Mouse (Mus musculus) midbrain, embryonic 10.5 days (tissue): ENCODE data around the gene Trim30a. TPM values are rescaled to one million over a fixed set of nuclear protein-coding genes. Genes with fewer than 3 reads are reported as not detected.
"Not testable (repeated sequence)": the region's sequence is repeated elsewhere in the genome, so short reads cannot be mapped to it uniquely, and the experiment has no call there.

Source experiments
- DNase-seq: peaks from one replicate; pipeline ENCODE4 v3.0.0-alpha.2; 2017; ENCODE audit warnings: low spot score
- H3K27ac ChIP-seq: fragments of 300-500 bp; sonication (generic); replicated peaks from 2 replicates; pipeline ENCODE4 v1.5.1; 2016; ENCODE audit warnings: mild to moderate bottlenecking
- H3K27me3 ChIP-seq: fragments of 300-500 bp; sonication (generic); 2 replicates; pipeline ENCODE4 v1.6.1; 2016; ENCODE audit warnings: low read depth, mild to moderate bottlenecking; ENCODE audit not compliant: poor library complexity, severe bottlenecking
- H3K36me3 ChIP-seq: fragments of 300-500 bp; sonication (generic); 2 replicates; pipeline ENCODE4 v1.6.1; 2016; ENCODE audit warnings: mild to moderate bottlenecking, moderate library complexity
- H3K4me1 ChIP-seq: fragments of 300-500 bp; sonication (generic); 2 replicates; pipeline ENCODE4 v1.6.1; 2016
- H3K4me3 ChIP-seq: fragments of 300-500 bp; sonication (generic); 2 replicates; pipeline ENCODE4 v1.5.1; 2016; ENCODE audit warnings: mild to moderate bottlenecking, moderate library complexity
- H3K9me3 ChIP-seq: fragments of 300-500 bp; sonication (generic); replicated peaks from 2 replicates; pipeline ENCODE4 v1.6.1; 2016; ENCODE audit warnings: mild to moderate bottlenecking
- WGBS: fragments of 180-500 bp; shearing (Covaris S2); methylation state at CpG from one replicate; pipeline ENCODE4 v1.1.7; 2016; 5-methylcytosine and 5-hydroxymethylcytosine counted together
- polyA plus RNA-seq: library from polyadenylated mRNA; unstranded; fragments of >200 nt; fragmentation: Nextera tagmentation; extraction: Ambion mirVana; gene quantifications from 2 replicates; pipeline ENCODE4 v1.2.1, GENCODE M21; 2016

Trim30a gene
- 0.30 and 0.51 TPM in 2 replicates for polyA plus RNA-seq

DNA sequence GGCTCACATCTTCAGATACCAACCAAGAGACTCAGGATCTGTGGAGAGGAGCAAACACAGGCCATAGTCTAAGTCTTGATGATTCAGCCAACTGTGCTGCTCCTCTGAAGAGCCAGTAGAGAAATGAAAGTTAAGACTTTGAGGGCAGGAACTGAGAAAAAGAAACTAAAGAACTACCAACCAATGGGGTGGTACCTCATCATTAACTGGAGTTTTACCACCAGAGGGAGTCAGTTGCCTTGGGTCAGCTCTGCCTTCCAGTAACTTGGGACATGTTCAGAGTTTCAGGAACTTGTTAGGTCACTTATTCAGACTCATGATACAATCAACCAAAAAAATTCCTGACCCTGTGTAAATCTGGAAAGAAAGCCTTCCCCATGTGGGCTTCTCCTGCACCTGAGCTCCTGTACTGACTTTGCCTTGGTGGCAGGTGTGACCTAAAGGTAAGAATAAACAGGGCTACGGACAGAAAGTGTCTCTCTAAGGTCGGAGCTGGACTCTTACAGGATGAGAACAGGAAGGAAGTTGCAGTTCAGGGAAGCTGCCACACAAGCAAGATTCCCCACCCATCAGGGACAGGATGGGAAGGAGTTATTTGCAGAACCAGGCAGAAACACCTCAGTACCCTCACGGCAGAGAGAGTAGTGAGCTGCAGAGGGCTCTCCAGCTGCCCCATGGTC is at the start of gene Trim30a:
Trim30a (minus strand) TSS at position 129 of the 680 bp plus-strand sequence.
- Histone ChIP-seq H3K27me3 (no peaks in the 10 kb centered on the region), H3K4me1 (no peaks in the 10 kb centered on the region), H3K27ac (no peak within 1 kb of the TSS), H3K4me3 (no peak within 1 kb of the TSS), H3K36me3 (no peaks in the 10 kb centered on the region), H3K9me3 (no peaks in the 10 kb centered on the region)
- DNase-seq = no peak
- WGBS = 85% methylated on average over 3 of the region's 3 CpGs

DNA sequence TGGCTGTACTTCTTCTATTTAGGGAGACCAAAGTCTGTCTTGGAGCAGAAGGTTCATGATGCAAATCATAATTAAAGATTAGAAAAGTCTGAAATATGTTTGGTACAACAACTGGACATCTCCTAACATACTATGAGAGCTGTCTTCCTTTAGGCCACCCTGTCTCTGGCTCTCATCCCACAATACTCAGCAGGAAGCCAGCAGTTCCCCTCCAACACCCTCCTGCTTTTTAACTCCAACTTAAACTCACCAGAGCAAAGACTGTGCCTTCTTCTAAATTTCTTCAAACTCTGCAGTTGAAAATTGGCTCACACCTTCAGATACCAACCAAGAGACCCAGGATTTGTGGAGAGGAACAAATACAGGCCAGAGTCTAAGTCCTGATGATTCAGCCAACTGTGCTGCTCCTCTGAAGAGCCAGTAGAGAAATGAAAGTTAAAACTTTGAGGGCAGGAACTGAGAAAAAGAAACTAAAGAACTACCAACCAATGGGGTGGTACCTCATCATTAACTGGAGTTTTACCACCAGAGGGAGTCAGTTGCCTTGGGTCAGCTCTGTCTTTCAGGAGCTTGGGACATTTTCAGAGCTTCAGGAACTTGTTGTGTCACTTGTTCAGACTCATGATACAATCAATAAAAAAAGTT is 42.5 kb upstream of the Trim30a start, which contains the start of gene Trim30d:
Trim30d (minus strand) TSS at position 429 of the 645 bp plus-strand sequence.
- H3K4me3 ChIP-seq, H3K4me1 ChIP-seq, H3K27me3 ChIP-seq, H3K27ac ChIP-seq, DNase-seq, H3K9me3 ChIP-seq, H3K36me3 ChIP-seq: not testable (repeated sequence)

DNA sequence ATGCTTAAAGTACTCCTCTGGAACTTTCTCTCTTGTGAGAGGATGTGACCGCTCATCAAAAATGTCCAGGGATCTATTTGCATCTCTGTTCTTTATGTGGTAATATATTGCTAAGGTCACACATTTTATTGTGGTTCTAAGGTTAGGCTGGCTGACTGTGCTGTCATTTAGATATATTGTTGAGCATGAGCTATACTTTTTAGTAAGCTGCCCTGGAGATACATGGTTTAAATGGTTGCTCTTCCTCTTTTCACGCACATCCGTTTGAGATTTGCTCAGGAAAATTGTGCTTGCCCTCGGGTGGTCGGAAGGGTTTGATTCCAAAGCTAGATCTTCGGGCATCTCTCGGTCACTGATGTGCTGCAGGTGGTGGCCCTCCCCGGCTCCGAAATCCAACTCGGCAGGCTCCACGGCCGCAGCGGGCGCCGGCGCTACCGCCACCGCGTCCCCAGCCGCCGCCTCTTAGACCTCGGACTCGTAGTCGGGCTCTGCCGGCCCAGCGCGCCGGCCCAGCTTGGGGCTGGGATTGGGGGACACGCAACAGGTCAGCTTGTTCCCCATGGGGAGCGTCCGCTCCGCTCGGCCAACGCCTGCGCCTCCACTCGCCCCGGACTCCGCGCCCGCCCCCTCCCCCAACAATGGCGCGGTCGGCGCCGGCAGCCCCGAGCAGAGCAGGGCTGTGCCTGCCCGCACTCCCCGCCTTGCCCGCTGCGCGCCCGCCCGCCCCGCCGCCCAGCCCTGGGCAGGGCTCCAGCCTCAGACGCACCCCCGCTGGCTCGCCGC is 36.8 kb upstream of the Trim30a start:
- peaks cover 9% of the 10 kb centered on the region; the same call in 1 of the 2 replicates for H3K27me3 ChIP-seq
- 0 out of 2 replicates have a peak, but pooled peaks cover 4% of the 10 kb centered on the region for H3K4me1 ChIP-seq
- H3K27ac ChIP-seq = peak overlapping the region; percentile 80
- no peaks in the 10 kb centered on the region for H3K36me3 ChIP-seq
- 0 out of 2 replicates have a peak, but pooled peaks cover 3% of the 10 kb centered on the region for H3K9me3 ChIP-seq
- 2% methylated on average over 59 of the region's 59 CpGs for WGBS
- peak; percentile 65 for DNase-seq
- H3K4me3 ChIP-seq = peak overlapping the region; percentile 63

DNA sequence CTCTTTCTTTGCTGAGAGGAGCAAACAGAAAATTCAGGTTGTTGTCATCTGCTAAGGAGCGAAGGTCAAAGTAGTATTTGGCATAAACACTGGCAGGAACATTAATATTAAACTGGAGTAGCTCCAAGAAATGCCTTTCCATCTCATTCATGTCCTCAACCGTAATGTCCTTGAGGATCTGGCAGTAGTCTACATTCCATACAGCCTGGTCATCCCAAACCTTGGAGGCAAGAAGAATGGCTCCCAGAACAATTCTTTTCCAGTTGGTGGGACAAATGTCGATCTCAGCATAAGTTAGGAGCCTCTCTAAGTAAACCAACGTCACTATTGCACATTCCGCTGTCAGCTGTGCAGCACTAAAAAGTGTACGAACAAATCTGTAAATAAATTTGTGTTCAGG is 36.2 kb upstream of the Trim30a start:
- WGBS = 81% methylated on average over 6 of the region's 6 CpGs

DNA sequence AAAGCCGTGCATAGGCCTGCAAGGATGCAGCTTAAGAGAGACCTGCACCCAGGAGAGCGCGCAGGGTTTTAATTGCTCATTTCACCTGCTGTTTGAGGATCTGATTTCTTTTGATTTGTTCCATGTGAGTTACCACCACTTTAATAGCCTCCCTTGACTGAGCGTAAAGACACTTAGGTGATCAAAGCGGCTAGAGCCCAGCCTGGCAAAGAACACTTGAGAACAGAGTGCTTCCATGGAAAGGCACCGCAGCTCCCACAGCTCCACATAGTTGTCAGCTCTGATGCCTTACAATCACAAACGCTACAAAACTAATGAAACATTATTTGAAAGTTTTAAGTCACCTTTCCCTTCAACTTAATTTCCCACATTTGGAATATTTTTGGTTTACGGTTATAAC is 34.5 kb upstream of the Trim30a start:
- not testable (repeated sequence) for H3K27ac ChIP-seq, H3K4me3 ChIP-seq, H3K4me1 ChIP-seq, H3K9me3 ChIP-seq, H3K27me3 ChIP-seq, H3K36me3 ChIP-seq, DNase-seq
- 74% methylated on average over 7 of the region's 8 CpGs for WGBS

More for the DNA sequence above, 36.2 kb upstream of the Trim30a start:
- H3K9me3 ChIP-seq, H3K27me3 ChIP-seq, DNase-seq, H3K27ac ChIP-seq, H3K4me1 ChIP-seq, H3K36me3 ChIP-seq, H3K4me3 ChIP-seq: not testable (repeated sequence)

DNA sequence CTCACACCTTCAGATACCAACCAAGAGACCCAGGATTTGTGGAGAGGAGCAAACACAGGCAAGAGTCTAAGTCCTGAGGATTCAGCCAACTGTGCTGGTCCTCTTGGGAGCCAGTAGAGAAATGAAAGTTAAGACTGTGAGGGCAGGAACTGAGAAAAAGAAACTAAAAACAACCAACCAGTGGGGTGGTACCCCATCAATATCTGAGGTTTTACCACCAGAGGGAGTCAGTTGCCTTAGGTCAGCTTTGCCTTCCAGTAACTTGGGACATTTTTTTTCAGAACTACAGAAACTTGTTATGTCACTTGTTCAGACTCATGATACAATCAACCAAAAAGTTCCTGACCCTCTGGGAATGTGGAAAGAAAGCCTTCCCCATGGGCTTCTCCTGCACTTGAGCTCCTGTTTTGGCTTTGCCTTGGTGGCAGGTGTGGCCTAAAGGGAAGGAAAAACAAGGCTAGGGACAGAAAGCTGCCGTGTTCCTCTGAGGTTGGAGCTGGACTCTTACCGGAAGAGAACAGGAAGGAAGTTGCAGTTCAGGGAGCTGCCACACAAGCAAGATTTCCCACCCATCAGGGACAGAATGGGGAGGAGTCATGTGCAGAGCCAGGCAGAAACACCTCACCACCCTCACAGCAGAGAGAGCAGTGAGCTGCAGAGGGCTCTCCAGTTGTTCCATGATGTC is 18.9 kb downstream of the Trim30a start:
- WGBS = 80% methylated on average over 2 of the region's 2 CpGs

DNA sequence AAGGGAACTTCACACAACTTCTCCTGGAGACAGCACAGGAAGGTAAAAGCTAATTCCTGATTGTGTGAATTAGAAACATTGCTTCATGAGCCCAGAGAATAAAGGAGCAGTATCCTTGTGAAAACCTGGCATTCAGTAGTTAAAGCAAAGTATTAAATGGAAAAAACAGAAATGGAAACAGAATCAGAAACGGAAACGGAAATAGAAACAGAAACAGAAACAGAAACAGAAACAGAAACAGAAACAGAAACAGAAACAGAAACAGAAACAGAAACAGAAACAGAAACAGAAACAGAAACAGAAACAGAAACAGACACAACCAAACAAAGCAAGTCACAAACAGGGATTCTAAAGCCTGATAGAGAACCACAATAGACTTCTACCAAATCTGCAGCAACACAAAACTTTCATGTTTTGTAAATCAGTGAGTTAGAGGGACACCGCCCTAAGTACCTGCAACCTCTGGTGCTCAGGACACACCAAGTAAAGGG is 60.5 kb downstream of the Trim30a start:
- Histone ChIP-seq H3K27me3 (no peaks in the 10 kb centered on the region), H3K27ac (no peak overlapping the region), H3K9me3 (no peaks in the 10 kb centered on the region), H3K4me1 (no peaks in the 10 kb centered on the region), H3K36me3 (no peaks in the 10 kb centered on the region), H3K4me3 (no peak overlapping the region)
- DNase-seq = no peak
- WGBS = 95% methylated on average over 3 of the region's 3 CpGs

More for the DNA sequence above, 18.9 kb downstream of the Trim30a start:
- no peaks in the 10 kb centered on the region for H3K36me3 ChIP-seq
- H3K4me3 ChIP-seq = no peak overlapping the region
- H3K27me3 ChIP-seq = no peaks in the 10 kb centered on the region
- no peaks in the 10 kb centered on the region for H3K9me3 ChIP-seq
- no peak for DNase-seq
- no peaks in the 10 kb centered on the region for H3K4me1 ChIP-seq
- no peak overlapping the region for H3K27ac ChIP-seq

DNA sequence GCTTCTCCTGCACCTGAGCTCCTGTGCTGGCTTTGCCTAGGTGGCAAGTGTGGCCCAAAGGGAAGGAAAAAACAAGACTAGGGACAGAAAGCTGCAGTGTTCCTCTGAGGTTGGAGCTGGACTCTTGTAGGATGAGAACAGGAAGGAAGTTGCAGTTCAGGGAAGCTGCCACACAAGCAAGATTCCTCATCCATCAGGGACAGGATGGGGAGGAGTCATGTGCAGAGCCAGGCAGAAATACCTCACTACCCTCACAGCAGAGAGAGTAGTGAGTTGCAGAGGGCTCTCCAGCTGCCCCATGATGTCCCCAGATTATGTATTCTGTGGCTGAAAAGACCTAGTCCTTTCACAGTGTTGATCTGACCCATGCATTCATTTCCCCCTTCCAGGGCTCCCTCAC is 63.9 kb downstream of the Trim30a start:
- no peak for DNase-seq
- Histone ChIP-seq H3K4me1 (no peaks in the 10 kb centered on the region), H3K27me3 (no peaks in the 10 kb centered on the region), H3K36me3 (no peaks in the 10 kb centered on the region), H3K4me3 (no peak overlapping the region), H3K9me3 (no peaks in the 10 kb centered on the region), H3K27ac (no peak overlapping the region)

DNA sequence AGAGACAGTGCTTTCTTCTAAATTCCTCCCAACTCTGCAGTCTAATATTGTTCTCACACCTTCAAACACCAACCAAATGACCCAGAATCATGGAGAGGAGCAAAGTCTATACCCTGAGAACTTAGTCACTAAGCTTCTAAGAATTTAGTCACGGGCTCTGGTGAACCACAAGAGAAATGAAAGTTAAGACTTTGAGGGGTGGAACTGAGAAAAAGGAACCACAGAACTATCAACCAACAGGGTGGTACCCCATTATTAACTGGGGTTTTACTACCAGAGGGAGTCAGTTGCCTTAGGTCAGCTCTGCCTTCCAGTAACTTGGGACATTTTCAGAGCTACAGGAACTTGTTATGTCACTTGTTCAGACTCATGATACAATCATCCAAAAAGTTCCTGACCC is 64.3 kb downstream of the Trim30a start, which contains the start of gene Trim30c:
Trim30c (minus strand) TSS at position 140 of the 400 bp plus-strand sequence.
- WGBS = 75% methylated on average over 1 of the region's 1 CpGs
- H3K27me3 ChIP-seq = no peaks in the 10 kb centered on the region
- H3K9me3 ChIP-seq = no peaks in the 10 kb centered on the region
- H3K36me3 ChIP-seq = no peaks in the 10 kb centered on the region
- no peak within 1 kb of the TSS for H3K4me3 ChIP-seq
- H3K4me1 ChIP-seq = no peaks in the 10 kb centered on the region
- H3K27ac ChIP-seq = no peak within 1 kb of the TSS
- DNase-seq = no peak

DNA sequence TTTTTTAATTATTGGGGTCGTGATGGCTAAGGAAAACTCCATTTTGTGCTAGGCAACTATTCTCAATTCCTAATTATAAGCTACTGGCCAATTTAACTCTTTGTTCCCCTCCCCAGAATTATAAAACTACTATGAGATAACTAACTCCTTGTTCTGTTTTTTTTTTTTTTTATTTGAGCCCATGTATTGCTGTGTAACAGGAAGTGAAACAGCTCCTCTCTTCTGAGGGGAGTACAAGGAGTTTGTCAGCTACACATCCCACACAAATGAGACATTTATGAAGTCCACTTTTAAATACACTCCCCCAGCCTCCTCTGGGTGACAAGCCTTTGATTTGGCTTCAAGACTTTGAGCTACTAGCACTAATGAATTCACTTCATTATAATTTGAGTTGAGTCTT is 66.5 kb downstream of the Trim30a start:
- WGBS = 92% methylated on average over 1 of the region's 1 CpGs
- DNase-seq = no peak
- no peaks in the 10 kb centered on the region for H3K27me3 ChIP-seq
- no peaks in the 10 kb centered on the region for H3K9me3 ChIP-seq
- no peaks in the 10 kb centered on the region for H3K4me1 ChIP-seq
- no peaks in the 10 kb centered on the region for H3K36me3 ChIP-seq
- no peak overlapping the region for H3K4me3 ChIP-seq
- H3K27ac ChIP-seq = no peak overlapping the region

DNA sequence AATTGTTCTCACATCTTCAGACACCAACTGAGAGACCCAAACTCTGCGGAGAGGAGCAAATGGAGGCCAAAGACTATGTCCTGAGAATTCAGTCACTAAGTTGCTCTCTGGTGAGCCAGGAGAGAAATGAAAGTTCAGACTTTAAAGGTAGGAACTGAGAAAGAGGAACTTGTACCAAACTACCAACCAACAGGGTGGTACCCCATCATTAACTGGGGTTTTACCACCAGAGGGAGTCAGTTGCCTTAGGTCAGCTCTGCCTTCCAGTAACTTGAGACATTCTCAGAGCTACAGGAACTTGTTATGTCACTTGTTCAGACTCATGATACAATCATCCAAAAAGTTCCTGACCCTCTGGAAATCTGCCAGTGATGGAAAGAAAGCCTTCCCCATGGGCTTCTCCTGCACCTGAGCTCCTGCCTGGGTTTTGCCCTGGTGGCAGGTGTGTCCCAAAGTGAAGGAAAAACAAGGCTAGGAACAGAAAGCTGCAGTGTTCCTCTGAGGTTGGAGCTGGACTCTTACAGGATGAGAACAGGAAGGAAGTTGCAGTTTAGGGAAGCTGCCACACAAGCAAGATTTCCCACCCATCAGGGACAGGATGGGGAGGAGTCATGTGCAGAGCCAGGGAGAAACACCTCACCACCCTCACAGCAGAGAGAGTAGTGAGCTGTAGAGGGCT is 95.1 kb downstream of the Trim30a start, which contains the start of gene Trim30b:
Trim30b (minus strand) TSS at position 149 of the 679 bp plus-strand sequence.
- no peaks in the 10 kb centered on the region for H3K36me3 ChIP-seq
- no peaks in the 10 kb centered on the region for H3K9me3 ChIP-seq
- no peak within 1 kb of the TSS for H3K4me3 ChIP-seq
- H3K27ac ChIP-seq = no peak within 1 kb of the TSS
- DNase-seq = no peak
- 80% methylated on average over 1 of the region's 1 CpGs for WGBS
- H3K4me1 ChIP-seq = no peaks in the 10 kb centered on the region
- no peaks in the 10 kb centered on the region for H3K27me3 ChIP-seq

DNA sequence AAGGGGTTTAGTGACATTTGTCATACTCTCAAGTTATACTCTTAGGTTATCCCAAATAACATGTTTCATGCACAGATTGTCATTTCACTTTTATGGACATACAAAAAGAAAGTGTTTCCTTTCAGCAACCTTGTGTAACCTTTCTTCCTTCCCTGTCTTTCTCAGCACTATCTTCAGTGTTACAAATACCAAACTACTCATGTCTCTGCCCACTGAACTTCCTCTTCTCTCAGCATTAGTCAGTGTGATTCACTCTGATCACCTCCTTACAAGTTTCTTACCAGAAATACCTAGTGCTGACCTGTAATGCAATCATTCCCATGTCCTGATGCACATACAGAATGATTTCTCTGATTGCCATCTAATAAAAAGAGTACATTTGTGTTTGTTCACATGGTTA is 98.7 kb downstream of the Trim30a start:
- Histone ChIP-seq H3K4me3 (no peak overlapping the region), H3K36me3 (no peaks in the 10 kb centered on the region), H3K4me1 (no peaks in the 10 kb centered on the region), H3K27me3 (no peaks in the 10 kb centered on the region), H3K9me3 (no peaks in the 10 kb centered on the region), H3K27ac (no peak overlapping the region)
- DNase-seq = no peak
